Comparison of ENCODE assay signal across 15 mouse cellular contexts in genomic region chr11:116076266-116076540, GRCm38 (mm10). TPM values are rescaled to one million over a fixed set of nuclear protein-coding genes. Genes with fewer than 3 reads are reported as not detected.
DNase-seq lines count a peak whose midpoint lies in the region; ATAC-seq and TF ChIP-seq lines count a peak whose summit lies in the region.
"Had no signal": no experiment of that assay in that cellular context is flagged by ENCODE, and none has a peak within 500 bp of the region (broad histone marks: within the 10 kb centered on the region; RNA-seq: fewer than 3 reads in every experiment).

No protein-coding gene starts in this region.

- TF ChIP-seq POLR2A in lung, adult 2 months (IDR thresholded peaks at IDR 0.05; ENCODE audit: borderline replicate concordance, extremely low read depth, low read depth, low read length), result no peak

- H3K27ac ChIP-seq in forebrain, embryonic 10.5 days, result peak overlapping the region; percentile 86; the same call in 1 of the 2 replicates
- H3K27ac ChIP-seq in forebrain, embryonic 15.5 days (replicated peaks), result no peak overlapping the region
- no peak overlapping the region for H3K27ac ChIP-seq in lung, embryonic 16.5 days (ENCODE audit: low read length)
- H3K27ac ChIP-seq in embryonic facial prominence, embryonic 10.5 days (replicated peaks), result peak overlapping the region; percentile 76
- H3K27ac ChIP-seq in macrophage, result no peak overlapping the region
- H3K27ac ChIP-seq in midbrain, embryonic 13.5 days, result no peak overlapping the region
- H3K27ac ChIP-seq: forebrain, embryonic 13.5 days; hindbrain, embryonic 15.5 days; kidney, postnatal 0 days; limb, embryonic 15.5 days; neural tube, embryonic 12.5 days had no signal

- WGBS in forebrain, embryonic 10.5 days, result 64% methylated on average over 7 of the region's 7 CpGs
- WGBS in forebrain, embryonic 15.5 days, result 73% methylated on average over 7 of the region's 7 CpGs
- 61% methylated on average over 7 of the region's 7 CpGs for WGBS in lung, embryonic 16.5 days
- 75% methylated on average over 7 of the region's 7 CpGs for WGBS in lung, adult 2 months
- 55% methylated on average over 7 of the region's 7 CpGs for WGBS in embryonic facial prominence, embryonic 10.5 days
- WGBS in macrophage (ENCODE audit: missing documents), result 76% methylated on average over 7 of the region's 7 CpGs
- WGBS in midbrain, embryonic 13.5 days, result 71% methylated on average over 7 of the region's 7 CpGs

- H3K9me3 ChIP-seq in forebrain, embryonic 10.5 days, result no peaks in the 10 kb centered on the region
- no peaks in the 10 kb centered on the region for H3K9me3 ChIP-seq in forebrain, embryonic 15.5 days
- H3K9me3 ChIP-seq in lung, embryonic 16.5 days (ENCODE audit: control insufficient read depth, low read length), result no peaks in the 10 kb centered on the region
- H3K9me3 ChIP-seq in embryonic facial prominence, embryonic 10.5 days, result no peaks in the 10 kb centered on the region
- H3K9me3 ChIP-seq in midbrain, embryonic 13.5 days, result no peaks in the 10 kb centered on the region
- H3K9me3 ChIP-seq: forebrain, embryonic 13.5 days; hindbrain, embryonic 15.5 days; limb, embryonic 15.5 days; neural tube, embryonic 12.5 days had no signal

- no peak for ATAC-seq in forebrain, embryonic 15.5 days (replicated peaks)
- ATAC-seq in lung, embryonic 16.5 days (ENCODE audit: low read depth), result no peak
- no peak for ATAC-seq in midbrain, embryonic 13.5 days
- ATAC-seq: forebrain, embryonic 13.5 days; Patski had no signal

- H3K4me2 ChIP-seq in forebrain, embryonic 15.5 days (replicated peaks), result no peak overlapping the region
- H3K4me2 ChIP-seq in lung, embryonic 16.5 days (ENCODE audit: low read depth, low read length), result no peak overlapping the region
- H3K4me2 ChIP-seq in midbrain, embryonic 13.5 days (replicated peaks), result no peak overlapping the region
- H3K4me2 ChIP-seq: forebrain, embryonic 13.5 days; hindbrain, embryonic 15.5 days; limb, embryonic 15.5 days; neural tube, embryonic 12.5 days had no signal

- peaks cover 61% of the 10 kb centered on the region for H3K4me1 ChIP-seq in forebrain, embryonic 10.5 days
- H3K4me1 ChIP-seq in forebrain, embryonic 15.5 days, result peaks cover 7% of the 10 kb centered on the region; the same call in 1 of the 2 replicates
- H3K4me1 ChIP-seq in lung, embryonic 16.5 days (replicated peaks; ENCODE audit: control insufficient read depth, insufficient read depth, low read length), result peaks cover 19% of the 10 kb centered on the region
- H3K4me1 ChIP-seq in lung, adult 2 months (ENCODE audit: control insufficient read depth, insufficient read depth, low read length), result peaks cover 3% of the 10 kb centered on the region; the same call in 1 of the 2 replicates
- H3K4me1 ChIP-seq in embryonic facial prominence, embryonic 10.5 days, result peaks cover 64% of the 10 kb centered on the region
- H3K4me1 ChIP-seq in midbrain, embryonic 13.5 days (replicated peaks), result peaks cover 16% of the 10 kb centered on the region

- no peaks in the 10 kb centered on the region for H3K27me3 ChIP-seq in forebrain, embryonic 10.5 days (ENCODE audit: poor library complexity, severe bottlenecking)
- H3K27me3 ChIP-seq in forebrain, embryonic 15.5 days, result no peaks in the 10 kb centered on the region
- H3K27me3 ChIP-seq in lung, embryonic 16.5 days (ENCODE audit: control insufficient read depth, insufficient read depth, low read depth, low read length), result no peaks in the 10 kb centered on the region
- H3K27me3 ChIP-seq in embryonic facial prominence, embryonic 10.5 days (replicated peaks; ENCODE audit: low read depth, poor library complexity, severe bottlenecking), result no peaks in the 10 kb centered on the region
- H3K27me3 ChIP-seq in midbrain, embryonic 13.5 days, result no peaks in the 10 kb centered on the region
- H3K27me3 ChIP-seq: forebrain, embryonic 13.5 days; hindbrain, embryonic 15.5 days; limb, embryonic 15.5 days; neural tube, embryonic 12.5 days; Patski had no signal

- TF ChIP-seq CTCF in lung, adult 2 months (IDR thresholded peaks at IDR 0.05; ENCODE audit: insufficient read depth, low read length), result no peak

- peaks cover 16% of the 10 kb centered on the region; the same call in 1 of the 2 replicates for H3K79me2 ChIP-seq in macrophage (ENCODE audit: inconsistent target)

- H3K9ac ChIP-seq in forebrain, embryonic 15.5 days (replicated peaks), result no peak overlapping the region
- H3K9ac ChIP-seq in lung, embryonic 16.5 days (ENCODE audit: low read length), result peak overlapping the region; percentile 39; the same call in 1 of the 2 replicates
- no peak overlapping the region for H3K9ac ChIP-seq in midbrain, embryonic 13.5 days (replicated peaks)
- H3K9ac ChIP-seq: forebrain, embryonic 13.5 days; hindbrain, embryonic 15.5 days; limb, embryonic 15.5 days; neural tube, embryonic 12.5 days had no signal

- DNase-seq in forebrain, embryonic 10.5 days (ENCODE audit: extremely low spot score, low spot score), result no peak
- no peak for DNase-seq in lung, adult 2 months
- no peak for DNase-seq in embryonic facial prominence, embryonic 10.5 days (ENCODE audit: low spot score)
- DNase-seq in kidney, postnatal 4 days, result no peak
- DNase-seq: midbrain, embryonic 14.5 days had no signal

- peaks cover 25% of the 10 kb centered on the region for H3K36me3 ChIP-seq in forebrain, embryonic 10.5 days (replicated peaks)
- peaks cover 22% of the 10 kb centered on the region for H3K36me3 ChIP-seq in forebrain, embryonic 15.5 days
- peaks cover 16% of the 10 kb centered on the region for H3K36me3 ChIP-seq in lung, embryonic 16.5 days (ENCODE audit: control insufficient read depth, insufficient read depth, low read length)
- peaks cover 26% of the 10 kb centered on the region for H3K36me3 ChIP-seq in embryonic facial prominence, embryonic 10.5 days (replicated peaks)
- H3K36me3 ChIP-seq in macrophage (ENCODE audit: inconsistent target), result peaks cover 32% of the 10 kb centered on the region
- peaks cover 24% of the 10 kb centered on the region for H3K36me3 ChIP-seq in midbrain, embryonic 13.5 days

- H3K4me3 ChIP-seq in forebrain, embryonic 10.5 days, result no peak overlapping the region
- H3K4me3 ChIP-seq in forebrain, embryonic 15.5 days, result no peak overlapping the region
- H3K4me3 ChIP-seq in lung, embryonic 16.5 days (ENCODE audit: low read length), result no peak overlapping the region
- no peak overlapping the region for H3K4me3 ChIP-seq in lung, adult 2 months (replicated peaks; ENCODE audit: extremely low read depth, low read depth, low read length)
- peak overlapping the region; percentile 53; the same call in 1 of the 2 replicates for H3K4me3 ChIP-seq in embryonic facial prominence, embryonic 10.5 days
- H3K4me3 ChIP-seq in macrophage (ENCODE audit: inconsistent target), result peak overlapping the region; percentile 78; the same call in 1 of the 2 replicates
- H3K4me3 ChIP-seq in midbrain, embryonic 13.5 days (replicated peaks), result no peak overlapping the region
- H3K4me3 ChIP-seq: forebrain, embryonic 13.5 days; hindbrain, embryonic 15.5 days; limb, embryonic 15.5 days; neural tube, embryonic 12.5 days had no signal

RNA-seq across cellular contexts. Expression of gene Unc13d, which starts 1.6 kb away (rescaled TPM):
- 3.7 and 3.8 TPM in 2 replicates for polyA plus RNA-seq in forebrain, embryonic 10.5 days (2016; fragmentation: Nextera tagmentation; extraction: Ambion mirVana)
- 0.70 and 0.80 TPM in 2 replicates for polyA plus RNA-seq in forebrain, embryonic 15.5 days (2015; fragmentation: Nextera tagmentation; extraction: Ambion mirVana)
- 7.2 and 8.9 TPM in 2 replicates for polyA plus RNA-seq in lung, embryonic 16.5 days (2015; fragmentation: Nextera tagmentation; extraction: Ambion mirVana)
- 51.6 and 56.4 TPM in 2 replicates for polyA plus RNA-seq in lung, adult 2 months (2012; rRNA removed)
- polyA plus RNA-seq in embryonic facial prominence, embryonic 10.5 days (2016; fragmentation: Nextera tagmentation; extraction: Ambion mirVana), result 2.9 TPM in 2 replicates
- 100 to 1,000 TPM in 2 of 26 experiments, 10 to 100 TPM in 24; 14.8 to 119 (median 60.6) TPM for total RNA-seq in macrophage (2018; cell fraction: chromatin; rRNA removed)
- total RNA-seq in macrophage (2018; cell fraction: cytosol; rRNA removed), result 10 to 100 TPM; 15.6 to 40.0 (median 25.6) TPM
- 10 to 100 TPM; 11.9 to 57.1 (median 36.5) TPM for total RNA-seq in macrophage (2018; cell fraction: nucleus; rRNA removed)
- polyA plus RNA-seq in macrophage (2018), result 10.9 to 18.9 TPM (median 16.8 TPM) in 3 replicates
- polyA plus RNA-seq in midbrain, embryonic 13.5 days (2015; fragmentation: Nextera tagmentation; extraction: Ambion mirVana), result 1.2 TPM in 2 replicates

RNA-seq across cellular contexts. Expression of gene Wbp2, which starts 10.6 kb away (rescaled TPM):
- polyA plus RNA-seq in forebrain, embryonic 10.5 days (2016; fragmentation: Nextera tagmentation; extraction: Ambion mirVana), result 71.0 and 73.6 TPM in 2 replicates
- 138 and 144 TPM in 2 replicates for polyA plus RNA-seq in forebrain, embryonic 15.5 days (2015; fragmentation: Nextera tagmentation; extraction: Ambion mirVana)
- polyA plus RNA-seq in lung, embryonic 16.5 days (2015; fragmentation: Nextera tagmentation; extraction: Ambion mirVana), result 95.4 and 98.9 TPM in 2 replicates
- 257 and 267 TPM in 2 replicates for polyA plus RNA-seq in lung, adult 2 months (2012; rRNA removed)
- 74.2 and 76.8 TPM in 2 replicates for polyA plus RNA-seq in embryonic facial prominence, embryonic 10.5 days (2016; fragmentation: Nextera tagmentation; extraction: Ambion mirVana)
- 100 to 1,000 TPM in 13 of 26 experiments, 10 to 100 TPM in 13; 53.7 to 185 (median 99.5) TPM for total RNA-seq in macrophage (2018; cell fraction: chromatin; rRNA removed)
- total RNA-seq in macrophage (2018; cell fraction: cytosol; rRNA removed), result 100 to 1,000 TPM; 161 to 213 (median 185) TPM
- total RNA-seq in macrophage (2018; cell fraction: nucleus; rRNA removed), result 100 to 1,000 TPM in 5 of 26 experiments, 10 to 100 TPM in 21; 59.6 to 160 (median 91.9) TPM
- polyA plus RNA-seq in macrophage (2018), result 130 to 281 TPM (median 182 TPM) in 3 replicates
- 128 and 132 TPM in 2 replicates for polyA plus RNA-seq in midbrain, embryonic 13.5 days (2015; fragmentation: Nextera tagmentation; extraction: Ambion mirVana)

RNA-seq across cellular contexts. Expression of gene Unk, which starts 46.1 kb away (rescaled TPM):
- polyA plus RNA-seq in forebrain, embryonic 10.5 days (2016; fragmentation: Nextera tagmentation; extraction: Ambion mirVana), result 48.4 and 48.9 TPM in 2 replicates
- polyA plus RNA-seq in forebrain, embryonic 15.5 days (2015; fragmentation: Nextera tagmentation; extraction: Ambion mirVana), result 40.4 and 40.8 TPM in 2 replicates
- polyA plus RNA-seq in lung, embryonic 16.5 days (2015; fragmentation: Nextera tagmentation; extraction: Ambion mirVana), result 37.9 and 41.3 TPM in 2 replicates
- 48.6 and 54.0 TPM in 2 replicates for polyA plus RNA-seq in lung, adult 2 months (2012; rRNA removed)
- polyA plus RNA-seq in embryonic facial prominence, embryonic 10.5 days (2016; fragmentation: Nextera tagmentation; extraction: Ambion mirVana), result 49.4 and 50.9 TPM in 2 replicates
- 100 to 1,000 TPM in 17 of 26 experiments, 10 to 100 TPM in 9; 40.7 to 159 (median 109) TPM for total RNA-seq in macrophage (2018; cell fraction: chromatin; rRNA removed)
- 10 to 100 TPM in 23 of 26 experiments, 1 to 10 TPM in 3; 6.1 to 21.7 (median 15.6) TPM for total RNA-seq in macrophage (2018; cell fraction: cytosol; rRNA removed)
- 100 to 1,000 TPM in 1 of 26 experiments, 10 to 100 TPM in 25; 31.9 to 100 (median 64.9) TPM for total RNA-seq in macrophage (2018; cell fraction: nucleus; rRNA removed)
- polyA plus RNA-seq in macrophage (2018), result 12.2 to 20.0 TPM (median 19.4 TPM) in 3 replicates
- 41.1 and 43.7 TPM in 2 replicates for polyA plus RNA-seq in midbrain, embryonic 13.5 days (2015; fragmentation: Nextera tagmentation; extraction: Ambion mirVana)

RNA-seq across cellular contexts. Expression of gene H3f3b, which starts 48.4 kb away (rescaled TPM):
- polyA plus RNA-seq in forebrain, embryonic 10.5 days (2016; fragmentation: Nextera tagmentation; extraction: Ambion mirVana), result 1,610 and 1,612 TPM in 2 replicates
- polyA plus RNA-seq in forebrain, embryonic 15.5 days (2015; fragmentation: Nextera tagmentation; extraction: Ambion mirVana), result 2,534 and 2,591 TPM in 2 replicates
- polyA plus RNA-seq in lung, embryonic 16.5 days (2015; fragmentation: Nextera tagmentation; extraction: Ambion mirVana), result 1,792 and 1,937 TPM in 2 replicates
- polyA plus RNA-seq in lung, adult 2 months (2012; rRNA removed), result 223 and 243 TPM in 2 replicates
- 1,824 and 1,981 TPM in 2 replicates for polyA plus RNA-seq in embryonic facial prominence, embryonic 10.5 days (2016; fragmentation: Nextera tagmentation; extraction: Ambion mirVana)
- total RNA-seq in macrophage (2018; cell fraction: chromatin; rRNA removed), result 1,000 to 10,000 TPM in 6 of 26 experiments, 100 to 1,000 TPM in 20; 278 to 1,753 (median 620) TPM
- 1,000 to 10,000 TPM in 10 of 26 experiments, 100 to 1,000 TPM in 16; 554 to 1,427 (median 908) TPM for total RNA-seq in macrophage (2018; cell fraction: cytosol; rRNA removed)
- 1,000 to 10,000 TPM in 14 of 26 experiments, 100 to 1,000 TPM in 12; 418 to 2,195 (median 1,050) TPM for total RNA-seq in macrophage (2018; cell fraction: nucleus; rRNA removed)
- 470 to 740 TPM (median 693 TPM) in 3 replicates for polyA plus RNA-seq in macrophage (2018)
- polyA plus RNA-seq in midbrain, embryonic 13.5 days (2015; fragmentation: Nextera tagmentation; extraction: Ambion mirVana), result 2,611 and 2,977 TPM in 2 replicates

RNA-seq across cellular contexts. Expression of gene Trim47, which starts 50.8 kb away (rescaled TPM):
- polyA plus RNA-seq in forebrain, embryonic 10.5 days (2016; fragmentation: Nextera tagmentation; extraction: Ambion mirVana), result 2.1 and 2.4 TPM in 2 replicates
- polyA plus RNA-seq in forebrain, embryonic 15.5 days (2015; fragmentation: Nextera tagmentation; extraction: Ambion mirVana), result 7.0 and 7.7 TPM in 2 replicates
- 20.4 and 24.8 TPM in 2 replicates for polyA plus RNA-seq in lung, embryonic 16.5 days (2015; fragmentation: Nextera tagmentation; extraction: Ambion mirVana)
- polyA plus RNA-seq in lung, adult 2 months (2012; rRNA removed), result 44.6 and 55.5 TPM in 2 replicates
- polyA plus RNA-seq in embryonic facial prominence, embryonic 10.5 days (2016; fragmentation: Nextera tagmentation; extraction: Ambion mirVana), result 4.5 and 4.7 TPM in 2 replicates
- 10 to 100 TPM in 11 of 26 experiments, 1 to 10 TPM in 15; 1.1 to 35.8 (median 9.0) TPM for total RNA-seq in macrophage (2018; cell fraction: chromatin; rRNA removed)
- total RNA-seq in macrophage (2018; cell fraction: cytosol; rRNA removed), result 10 to 100 TPM in 13 of 26 experiments, 1 to 10 TPM in 13; 3.1 to 35.0 (median 9.6) TPM
- total RNA-seq in macrophage (2018; cell fraction: nucleus; rRNA removed), result 10 to 100 TPM in 10 of 26 experiments, 1 to 10 TPM in 16; 1.6 to 45.0 (median 8.9) TPM
- 9.4 to 36.9 TPM (median 26.2 TPM) in 3 replicates for polyA plus RNA-seq in macrophage (2018)
- 2.0 and 3.4 TPM in 2 replicates for polyA plus RNA-seq in midbrain, embryonic 13.5 days (2015; fragmentation: Nextera tagmentation; extraction: Ambion mirVana)

Comparison
In these comparisons a context has a peak if more than half of its experiments do, and no peak if none do; other contexts are left out.
1. H3K27ac ChIP-seq: peak in forebrain, embryonic 10.5 days (single experiment) and embryonic facial prominence, embryonic 10.5 days (single experiment); none in forebrain, embryonic 15.5 days (single experiment), lung, embryonic 16.5 days (single experiment), macrophage (single experiment) and midbrain, embryonic 13.5 days (single experiment).
2. H3K4me3 ChIP-seq: peak in embryonic facial prominence, embryonic 10.5 days (single experiment) and macrophage (single experiment); none in forebrain, embryonic 10.5 days (single experiment), forebrain, embryonic 15.5 days (single experiment), lung, embryonic 16.5 days (single experiment), lung, adult 2 months (single experiment) and midbrain, embryonic 13.5 days (single experiment).